Mouse (Mus musculus) hindbrain, embryonic 13.5 days (tissue): ENCODE data around the gene Arl13a. TPM values are rescaled to one million over a fixed set of nuclear protein-coding genes. Genes with fewer than 3 reads are reported as not detected.
"Not testable (repeated sequence)": the region's sequence is repeated elsewhere in the genome, so short reads cannot be mapped to it uniquely, and the experiment has no call there.

Experiments used
- ATAC-seq: fragments of 200-750 bp; cut with Nextera tagmentation; 2 replicates; pipeline ENCODE4 v1.8.0; 2017; ENCODE audit warnings: moderate TSS enrichment; ENCODE audit not compliant: low FRiP score
- H3K27ac ChIP-seq: fragments of 300-500 bp; sonication (generic); 2 replicates; pipeline ENCODE4 v1.5.1; 2015; ENCODE audit warnings: inconsistent platforms, mild to moderate bottlenecking, moderate library complexity
- H3K27me3 ChIP-seq: fragments of 300-500 bp; sonication (generic); 2 replicates; pipeline ENCODE4 v1.6.1; 2015; ENCODE audit warnings: mild to moderate bottlenecking, inconsistent platforms
- H3K36me3 ChIP-seq: fragments of 300-500 bp; sonication (generic); 2 replicates; pipeline ENCODE4 v1.6.1; 2015; ENCODE audit warnings: mild to moderate bottlenecking, inconsistent platforms
- H3K4me1 ChIP-seq: fragments of 300-500 bp; sonication (generic); replicated peaks from 2 replicates; pipeline ENCODE4 v1.6.1; 2015; ENCODE audit warnings: inconsistent platforms
- H3K4me2 ChIP-seq: fragments of 300-500 bp; sonication (generic); 2 replicates; pipeline ENCODE4 v1.6.1; 2015; ENCODE audit warnings: inconsistent platforms, mild to moderate bottlenecking, moderate library complexity
- H3K4me3 ChIP-seq: fragments of 300-500 bp; sonication (generic); 2 replicates; pipeline ENCODE4 v1.5.1; 2015; ENCODE audit warnings: mild to moderate bottlenecking, inconsistent platforms
- H3K9ac ChIP-seq: fragments of 300-500 bp; sonication (generic); 2 replicates; pipeline ENCODE4 v1.6.1; 2015; ENCODE audit warnings: mild to moderate bottlenecking, inconsistent platforms
- H3K9me3 ChIP-seq: fragments of 300-500 bp; sonication (generic); 2 replicates; pipeline ENCODE4 v1.6.1; 2016; ENCODE audit warnings: inconsistent platforms
- WGBS: fragments of 180-500 bp; shearing (Covaris S2); methylation state at CpG from one replicate; pipeline ENCODE4 v1.1.7; 2015; 5-methylcytosine and 5-hydroxymethylcytosine counted together
- polyA plus RNA-seq: library from polyadenylated mRNA; unstranded; fragments of >200 nt; fragmentation: Nextera tagmentation; extraction: Ambion mirVana; gene quantifications from 2 replicates; pipeline ENCODE4 v1.2.1, GENCODE M21; 2015

Gene Arl13a
- not detected in 2 replicates for polyA plus RNA-seq

DNA sequence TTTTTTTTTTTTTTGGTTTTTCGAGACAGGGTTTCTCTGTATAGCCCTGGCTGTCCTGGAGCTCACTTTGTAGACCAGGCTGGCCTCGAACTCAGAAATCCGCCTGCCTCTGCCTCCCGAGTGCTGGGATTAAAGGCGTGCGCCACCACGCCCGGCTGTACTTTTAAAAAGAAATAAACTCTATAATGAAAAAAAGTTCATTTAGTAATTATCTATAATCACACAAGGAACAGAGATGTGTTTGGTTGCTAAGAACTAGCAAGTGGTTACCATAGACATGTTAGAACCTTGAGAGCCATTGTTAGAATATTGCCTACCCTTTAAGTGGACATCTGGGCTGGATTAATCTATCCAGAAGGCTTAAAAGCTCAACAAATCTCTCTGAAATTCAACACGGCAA, at the start of gene Arl13a:
TSS of gene Arl13a (plus strand) at position 301 of the 400 bp plus-strand sequence.
- not testable (repeated sequence) for H3K9ac ChIP-seq, ATAC-seq
- WGBS, result 96% methylated on average over 8 of the region's 9 CpGs

DNA sequence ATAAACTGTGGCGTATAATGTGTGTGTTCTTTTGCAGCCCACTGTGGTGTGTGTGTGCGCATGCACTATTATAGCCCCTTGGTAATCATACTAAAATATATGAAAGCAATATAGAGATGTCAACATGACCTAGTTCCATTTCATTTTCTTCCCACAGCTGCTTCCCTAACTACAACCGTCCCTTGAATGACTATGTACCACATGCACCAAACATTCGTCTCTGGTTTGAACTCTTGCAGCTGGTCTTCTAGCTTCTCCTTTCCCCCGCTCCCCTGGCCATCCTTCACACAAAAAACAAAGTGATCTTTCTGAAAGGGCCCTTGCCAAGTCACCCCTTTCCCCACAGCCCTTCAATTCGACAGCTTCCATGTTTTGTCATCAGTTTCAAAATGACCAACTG, 47.3 kb upstream of the Arl13a start:
- no peak overlapping the region for H3K4me3 ChIP-seq
- H3K36me3 ChIP-seq, result no peaks in the 10 kb centered on the region
- WGBS, result 80% methylated on average over 6 of the region's 6 CpGs
- ATAC-seq, result no peak
- no peak overlapping the region for H3K9ac ChIP-seq
- H3K9me3 ChIP-seq, result no peaks in the 10 kb centered on the region
- H3K27ac ChIP-seq, result no peak overlapping the region
- H3K27me3 ChIP-seq, result 0 out of 2 replicates have a peak, but pooled peaks cover 3% of the 10 kb centered on the region
- no peak overlapping the region for H3K4me2 ChIP-seq
- no peaks in the 10 kb centered on the region for H3K4me1 ChIP-seq

More for the DNA sequence above, at the start of gene Arl13a:
- not testable (repeated sequence) for H3K4me3 ChIP-seq, H3K27me3 ChIP-seq, H3K27ac ChIP-seq, H3K9me3 ChIP-seq, H3K4me2 ChIP-seq, H3K4me1 ChIP-seq, H3K36me3 ChIP-seq

DNA sequence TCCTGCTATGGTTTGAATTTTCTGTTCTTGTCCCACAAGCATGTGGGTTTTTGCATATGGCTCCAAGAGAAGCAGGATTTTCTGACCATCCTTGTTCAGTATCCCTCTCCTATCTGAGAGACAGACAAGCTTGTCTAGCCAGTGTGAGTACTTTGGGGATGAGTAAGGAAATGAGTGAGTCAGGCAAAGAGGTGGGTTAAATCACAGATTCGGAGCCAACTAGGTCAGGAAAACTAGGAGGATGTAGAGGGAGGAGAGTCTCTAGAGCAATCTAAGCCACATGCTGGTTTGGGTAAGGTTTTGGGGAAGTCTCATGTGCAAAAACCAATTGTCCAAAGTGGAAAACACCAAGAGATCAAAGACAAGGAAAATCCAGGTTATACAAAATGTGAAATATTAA, 45.8 kb upstream of the Arl13a start:
- Histone ChIP-seq H3K4me1 (no peaks in the 10 kb centered on the region), H3K9ac (no peak overlapping the region), H3K27ac (no peak overlapping the region), H3K9me3 (no peaks in the 10 kb centered on the region), H3K4me2 (no peak overlapping the region), H3K27me3 (no peaks in the 10 kb centered on the region), H3K36me3 (no peaks in the 10 kb centered on the region), H3K4me3 (no peak overlapping the region)
- ATAC-seq, result no peak
- WGBS, result 79% methylated on average over 1 of the region's 1 CpGs

DNA sequence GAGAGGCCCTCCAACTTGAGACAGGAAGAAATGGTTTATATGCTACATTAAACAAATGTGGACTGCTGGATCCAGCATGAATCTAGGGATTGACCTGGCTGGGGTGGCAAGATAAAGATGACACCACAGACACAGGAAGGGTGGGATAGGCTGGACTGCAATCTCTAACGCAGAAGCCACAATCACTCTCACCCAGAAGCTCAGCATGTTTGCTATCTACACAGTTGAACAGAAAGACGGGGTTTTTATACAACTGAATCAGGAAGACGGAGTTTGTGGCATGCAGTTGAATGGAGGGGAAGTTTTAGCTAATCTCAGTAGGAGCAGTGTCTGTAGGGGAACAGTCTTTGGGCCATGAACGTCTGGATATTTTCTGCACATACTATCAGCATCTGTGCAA, 45.3 kb upstream of the Arl13a start:
- Histone ChIP-seq H3K9ac (no peak overlapping the region), H3K4me2 (no peak overlapping the region), H3K36me3 (no peaks in the 10 kb centered on the region), H3K4me3 (no peak overlapping the region), H3K4me1 (no peaks in the 10 kb centered on the region), H3K27ac (no peak overlapping the region), H3K27me3 (no peaks in the 10 kb centered on the region), H3K9me3 (no peaks in the 10 kb centered on the region)
- WGBS, result 86% methylated on average over 4 of the region's 4 CpGs
- no peak for ATAC-seq

- Histone ChIP-seq H3K4me1 (0 out of 2 replicates have a peak, but pooled peaks cover 3% of the 10 kb centered on the region), H3K36me3 (no peaks in the 10 kb centered on the region), H3K27me3 (peaks cover 17% of the 10 kb centered on the region; the same call in 1 of the 2 replicates), H3K4me3 (no peak overlapping the region), H3K27ac (no peak overlapping the region), H3K9ac (no peak overlapping the region), H3K4me2 (no peak overlapping the region), H3K9me3 (no peaks in the 10 kb centered on the region)
- WGBS, result 48% methylated on average over 7 of the region's 7 CpGs
- ATAC-seq, result no peak
Measured at GRCm38 (mm10) chrX:134158151-134158550, 29.1 kb upstream of the Arl13a start.

- no peak overlapping the region for H3K9ac ChIP-seq
- 97% methylated on average over 2 of the region's 2 CpGs for WGBS
- ATAC-seq, result no peak
Measured at GRCm38 (mm10) chrX:134160442-134160841, 26.9 kb upstream of the Arl13a start.

GRCm38 (mm10) chrX:134162043-134162720, 25.1 kb upstream of the Arl13a start, which contains the start of gene Xkrx:
Xkrx (minus strand) TSS chrX:134162076.
- Histone ChIP-seq H3K27ac (no peak within 1 kb of the TSS), H3K9ac (peak within 1 kb of the TSS; percentile 56; the same call in 1 of the 2 replicates), H3K4me3 (peak within 1 kb of the TSS; percentile 39), H3K36me3 (no peaks in the 10 kb centered on the region), H3K4me2 (peak within 1 kb of the TSS; percentile 58), H3K4me1 (0 out of 2 replicates have a peak, but pooled peaks cover 3% of the 10 kb centered on the region), H3K27me3 (peaks cover 17% of the 10 kb centered on the region; the same call in 1 of the 2 replicates), H3K9me3 (no peaks in the 10 kb centered on the region)
- 36% methylated on average over 16 of the region's 16 CpGs for WGBS
- no peak for ATAC-seq

More at GRCm38 (mm10) chrX:134160442-134160841, 26.9 kb upstream of the Arl13a start:
- Histone ChIP-seq H3K9me3 (no peaks in the 10 kb centered on the region), H3K27ac (no peak overlapping the region), H3K4me3 (no peak overlapping the region), H3K4me2 (no peak overlapping the region), H3K27me3 (peaks cover 17% of the 10 kb centered on the region; the same call in 1 of the 2 replicates), H3K4me1 (0 out of 2 replicates have a peak, but pooled peaks cover 3% of the 10 kb centered on the region), H3K36me3 (no peaks in the 10 kb centered on the region)

- Histone ChIP-seq H3K4me2 (peak overlapping the region; percentile 58), H3K9me3 (no peaks in the 10 kb centered on the region), H3K36me3 (no peaks in the 10 kb centered on the region), H3K27me3 (peaks cover 17% of the 10 kb centered on the region; the same call in 1 of the 2 replicates), H3K4me1 (0 out of 2 replicates have a peak, but pooled peaks cover 3% of the 10 kb centered on the region), H3K27ac (no peak overlapping the region), H3K4me3 (peak overlapping the region; percentile 39), H3K9ac (peak overlapping the region; percentile 56; the same call in 1 of the 2 replicates)
- WGBS, result 30% methylated on average over 11 of the region's 11 CpGs
- no peak for ATAC-seq
Measured at GRCm38 (mm10) chrX:134162826-134163225, 24.5 kb upstream of the Arl13a start.

DNA sequence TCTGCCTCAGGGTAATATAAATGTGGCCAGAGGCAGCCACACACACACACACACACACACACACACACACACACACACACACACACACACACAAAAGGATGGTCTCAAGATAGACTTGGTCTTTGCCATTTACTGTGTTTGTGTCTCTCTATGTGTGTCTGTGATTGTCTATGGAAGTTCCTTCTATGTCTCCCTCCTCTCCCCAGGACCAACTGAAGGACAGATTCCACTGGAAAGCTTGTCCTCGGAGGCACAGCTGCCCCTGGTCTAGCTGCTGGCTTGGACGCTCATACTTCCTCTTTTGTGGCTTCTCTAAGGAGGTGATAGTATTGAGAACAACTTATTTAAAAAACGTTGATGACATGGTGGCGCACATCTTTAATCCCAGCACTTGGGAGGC, 23.8 kb upstream of the Arl13a start:
- Histone ChIP-seq H3K4me3 (no peak overlapping the region), H3K4me1 (0 out of 2 replicates have a peak, but pooled peaks cover 3% of the 10 kb centered on the region), H3K36me3 (no peaks in the 10 kb centered on the region), H3K9me3 (no peaks in the 10 kb centered on the region), H3K27ac (no peak overlapping the region), H3K27me3 (peaks cover 17% of the 10 kb centered on the region; the same call in 1 of the 2 replicates), H3K4me2 (no peak overlapping the region), H3K9ac (no peak overlapping the region)
- WGBS, result 77% methylated on average over 4 of the region's 4 CpGs
- ATAC-seq, result no peak

DNA sequence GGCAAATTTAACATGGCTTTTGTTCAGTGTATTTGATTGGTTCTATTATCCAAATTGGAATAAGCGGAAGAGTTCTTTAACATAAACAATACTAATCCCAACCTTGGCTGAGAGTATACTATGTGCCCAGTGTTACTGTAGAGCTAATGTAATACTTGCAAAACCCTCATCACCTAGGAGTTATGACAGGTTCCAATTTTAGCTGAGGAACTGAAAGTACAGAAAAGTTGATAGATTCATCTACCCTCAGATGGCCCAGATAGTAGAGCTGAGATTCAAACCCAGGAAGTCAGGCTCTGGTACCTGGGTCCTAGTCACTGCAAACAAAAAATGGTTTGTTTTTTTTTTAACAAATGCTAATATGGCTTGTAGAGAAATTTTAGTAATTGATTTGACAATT, 16.7 kb upstream of the Arl13a start:
- WGBS, result 98% methylated on average over 1 of the region's 1 CpGs
- no peak for ATAC-seq

DNA sequence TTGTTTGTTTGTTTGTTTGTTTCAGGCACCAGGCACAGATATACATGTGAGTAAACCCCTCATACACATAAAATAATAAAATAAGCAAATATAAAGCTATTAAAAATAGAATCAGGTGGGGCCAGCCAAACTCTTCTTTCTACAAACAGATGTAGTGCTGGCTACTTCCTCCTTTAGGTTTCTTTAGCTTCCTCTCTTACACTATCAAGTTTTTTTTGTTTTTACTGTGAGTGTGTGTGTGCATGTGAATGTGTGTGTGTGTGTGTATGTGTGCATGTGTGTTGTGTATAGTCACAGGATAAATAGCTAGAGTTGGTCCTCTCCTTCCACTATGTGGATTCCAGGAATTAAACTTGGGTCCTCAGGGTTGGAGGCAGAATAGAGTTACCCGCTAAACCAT, 12.6 kb upstream of the Arl13a start:
- H3K4me2 ChIP-seq, result no peak overlapping the region
- no peaks in the 10 kb centered on the region for H3K27me3 ChIP-seq
- H3K4me1 ChIP-seq, result no peaks in the 10 kb centered on the region
- no peak overlapping the region for H3K9ac ChIP-seq
- no peak overlapping the region for H3K4me3 ChIP-seq
- H3K27ac ChIP-seq, result no peak overlapping the region
- no peaks in the 10 kb centered on the region for H3K9me3 ChIP-seq
- ATAC-seq, result no peak
- H3K36me3 ChIP-seq, result no peaks in the 10 kb centered on the region
- WGBS, result 88% methylated on average over 1 of the region's 1 CpGs

More for the DNA sequence above, 16.7 kb upstream of the Arl13a start:
- H3K4me3 ChIP-seq, result no peak overlapping the region
- no peaks in the 10 kb centered on the region for H3K9me3 ChIP-seq
- no peak overlapping the region for H3K4me2 ChIP-seq
- H3K36me3 ChIP-seq, result no peaks in the 10 kb centered on the region
- no peak overlapping the region for H3K9ac ChIP-seq
- H3K27ac ChIP-seq, result no peak overlapping the region
- no peaks in the 10 kb centered on the region for H3K4me1 ChIP-seq
- H3K27me3 ChIP-seq, result no peaks in the 10 kb centered on the region

DNA sequence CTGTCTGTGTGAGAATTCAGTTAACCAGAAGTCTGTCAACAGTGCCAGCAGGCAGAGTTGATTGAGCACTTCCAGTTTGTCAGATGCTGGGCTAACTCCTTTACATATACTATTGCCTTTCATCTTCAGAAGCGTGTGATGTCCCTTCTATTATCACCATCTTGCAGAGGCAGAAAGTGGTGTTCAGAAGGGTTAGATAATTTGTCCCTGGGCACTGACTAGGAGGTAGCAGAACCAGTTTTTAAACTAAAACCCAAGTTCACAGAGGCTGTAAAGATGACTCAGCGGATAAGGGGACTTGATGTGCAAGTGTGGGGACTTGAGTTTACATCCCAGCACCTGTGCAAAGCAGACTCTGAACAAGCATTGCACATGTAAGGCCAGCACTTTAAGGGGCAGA, 21.2 kb downstream of the Arl13a start:
- no peak overlapping the region for H3K4me3 ChIP-seq
- H3K4me2 ChIP-seq, result no peak overlapping the region
- H3K9ac ChIP-seq, result no peak overlapping the region
- no peaks in the 10 kb centered on the region for H3K9me3 ChIP-seq
- no peaks in the 10 kb centered on the region for H3K4me1 ChIP-seq
- no peaks in the 10 kb centered on the region for H3K27me3 ChIP-seq
- no peak for ATAC-seq
- H3K36me3 ChIP-seq, result no peaks in the 10 kb centered on the region
- 79% methylated on average over 2 of the region's 2 CpGs for WGBS
- H3K27ac ChIP-seq, result no peak overlapping the region
